Mouse (Mus musculus) spleen, adult 2 months (tissue): ENCODE measurements around the gene Rag2. TPM values are rescaled to one million over a fixed set of nuclear protein-coding genes. Genes with fewer than 3 reads are reported as not detected.

Experiments
- DNase-seq, 2 experiments: peaks; one replicate each; pipeline versions ENCODE4 v3.0.0 to v3.0.0-alpha.2; 2012 to 2021; ENCODE audit warnings: low spot score in 2 of 2, low read depth in 1 of 2
- H3K27ac ChIP-seq: fragments of 200-500 bp; 2 replicates; pipeline ENCODE4 v1.5.1; 2012; ENCODE audit warnings: low read length, inconsistent platforms; ENCODE audit not compliant: insufficient read depth
- H3K27me3 ChIP-seq: fragments of 200-500 bp; 2 replicates; pipeline ENCODE4 v1.6.1; 2012; ENCODE audit warnings: mild to moderate bottlenecking, moderate library complexity, low read length, inconsistent platforms; ENCODE audit not compliant: control insufficient read depth, insufficient read depth
- H3K36me3 ChIP-seq: fragments of 200-500 bp; 2 replicates; pipeline ENCODE4 v1.6.1; 2012; ENCODE audit warnings: mild to moderate bottlenecking, low read length, inconsistent platforms; ENCODE audit not compliant: control insufficient read depth, insufficient read depth
- H3K4me1 ChIP-seq: fragments of 200-500 bp; 2 replicates; pipeline ENCODE4 v1.6.1; 2011; ENCODE audit warnings: inconsistent platforms; ENCODE audit not compliant: control insufficient read depth, insufficient read depth, insufficient read length
- H3K4me3 ChIP-seq: fragments of 200-500 bp; 2 replicates; pipeline ENCODE4 v1.5.1; 2011; ENCODE audit warnings: mild to moderate bottlenecking, inconsistent platforms; ENCODE audit not compliant: insufficient read depth, insufficient read length; ENCODE audit errors: extremely low read depth
- CTCF ChIP-seq: fragments of 200-500 bp; IDR thresholded peaks from 2 replicates; pipeline ENCODE4 v1.5.1; 2011; ENCODE audit warnings: mild to moderate bottlenecking, inconsistent platforms; ENCODE audit not compliant: insufficient read depth, insufficient read length, insufficient replicate concordance; ENCODE audit errors: extremely low read depth
- POLR2A ChIP-seq: fragments of 200-500 bp; IDR thresholded peaks from 2 replicates; pipeline ENCODE4 v1.6.1; 2011; ENCODE audit warnings: low read depth, low read length, inconsistent platforms
- WGBS: fragments of 180-500 bp; shearing (Covaris S2); methylation state at CpG from one replicate; pipeline ENCODE4 v1.1.7; 2018; 5-methylcytosine and 5-hydroxymethylcytosine counted together
- polyA plus RNA-seq: library from polyadenylated mRNA; depleted of rRNA; stranded (reverse); fragments of >200 nt; gene quantifications from 2 replicates; pipeline ENCODE4 v1.2.3, GENCODE M21; 2012

Rag2 gene
- polyA plus RNA-seq, 1 experiment: not detected

GRCm38 (mm10) chr2:101648361-101648760 is 23.8 kb downstream of the Rag2 start:
- no peak for TF ChIP-seq POLR2A
- Histone ChIP-seq H3K4me1 (peaks cover 5% of the 10 kb centered on the region; the same call in 1 of the 2 replicates), H3K36me3 (no peaks in the 10 kb centered on the region), H3K27me3 (no peaks in the 10 kb centered on the region), H3K27ac (no peak overlapping the region), H3K4me3 (no peak overlapping the region)
- WGBS: 49% methylated on average over 2 of the region's 2 CpGs
- DNase-seq: no peak

DNA sequence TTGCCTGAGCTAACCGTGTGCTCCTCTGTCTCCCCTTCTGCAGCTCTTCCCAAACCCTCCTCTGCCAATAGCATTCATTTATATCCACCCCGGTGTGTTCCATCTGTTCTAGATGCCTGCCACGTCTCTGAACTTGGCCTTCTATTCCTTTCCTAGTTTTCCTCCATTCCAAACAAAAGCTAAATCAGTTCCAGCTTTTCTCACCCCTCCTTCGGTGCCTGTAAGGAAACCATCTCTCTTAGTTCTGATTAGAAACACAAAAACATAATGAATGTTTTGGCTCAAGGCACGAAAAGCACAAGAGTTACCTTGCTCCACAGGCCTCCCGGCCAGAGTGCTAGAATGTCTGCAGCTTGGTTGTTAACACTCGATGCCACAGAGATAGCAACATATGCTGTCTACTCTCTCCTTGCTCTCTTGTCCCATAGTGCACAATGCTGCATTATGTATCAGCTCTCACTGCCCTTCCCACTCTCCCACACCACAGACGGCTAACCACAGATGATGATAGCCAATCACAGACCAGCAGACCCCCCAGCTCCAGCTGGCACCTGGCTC is 24.7 kb downstream of the Rag2 start, which contains the start of the genes Rag1 and B230118H07Rik:
Gene Rag1, minus strand, starts transcription at position 388 of the 558 bp plus-strand sequence.
Gene B230118H07Rik, minus strand, starts transcription at position 419 of the 558 bp plus-strand sequence.
- H3K27me3 ChIP-seq: no peaks in the 10 kb centered on the region
- TF ChIP-seq CTCF (no peak), POLR2A (no peak)
- H3K27ac ChIP-seq: no peak within 1 kb of the TSS
- H3K4me3 ChIP-seq: no peak within 1 kb of the TSS
- no peaks in the 10 kb centered on the region for H3K36me3 ChIP-seq
- no peak for DNase-seq
- WGBS: 27% methylated on average over 8 of the region's 8 CpGs
- H3K4me1 ChIP-seq: peaks cover 2% of the 10 kb centered on the region; the same call in 1 of the 2 replicates

- Histone ChIP-seq H3K27ac (no peak overlapping the region), H3K4me1 (peaks cover 2% of the 10 kb centered on the region; the same call in 1 of the 2 replicates), H3K27me3 (no peaks in the 10 kb centered on the region), H3K36me3 (no peaks in the 10 kb centered on the region), H3K4me3 (no peak overlapping the region)
- no peak for DNase-seq
- TF ChIP-seq POLR2A: no peak
- no peak for TF ChIP-seq CTCF
- WGBS: 24% methylated on average over 1 of the region's 1 CpGs
Measured at GRCm38 (mm10) chr2:101650446-101650845, 25.9 kb downstream of the Rag2 start.

DNA sequence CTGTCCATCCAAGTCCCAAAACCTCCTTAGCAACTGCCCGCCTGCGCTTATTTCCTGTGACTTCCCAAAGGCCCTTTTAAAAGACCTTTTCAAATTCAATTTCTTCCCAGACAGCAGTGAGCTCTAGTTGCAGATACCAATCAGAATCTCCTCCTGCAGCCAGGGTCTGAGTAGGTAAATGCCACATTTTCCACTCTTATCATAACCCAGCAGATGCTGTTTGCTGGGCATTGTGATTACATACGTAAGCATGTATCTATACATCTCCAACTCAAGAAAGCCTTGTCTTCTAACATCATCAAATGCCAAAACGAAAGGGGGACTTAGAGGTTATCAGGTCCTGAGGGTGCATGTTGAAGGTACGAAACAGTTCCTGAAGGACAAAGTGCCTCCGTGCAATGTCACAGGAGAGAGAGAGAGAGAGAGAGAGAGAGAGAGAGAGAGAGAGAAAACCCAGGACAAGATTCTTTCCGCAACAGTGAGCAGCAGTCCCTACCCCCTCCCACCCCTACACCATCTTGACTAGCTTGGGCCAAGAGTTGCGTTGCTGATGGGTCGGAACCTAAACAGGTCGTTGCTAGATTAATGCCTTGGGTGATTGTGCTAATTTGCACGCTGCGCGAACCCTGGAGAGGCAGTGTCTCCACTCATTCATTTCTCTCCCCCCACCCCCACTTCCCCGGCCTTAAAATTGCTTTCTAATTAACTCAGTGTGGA is 27.8 kb downstream of the Rag2 start:
- Histone ChIP-seq H3K27me3 (no peaks in the 10 kb centered on the region), H3K36me3 (no peaks in the 10 kb centered on the region), H3K4me1 (peaks cover 2% of the 10 kb centered on the region; the same call in 1 of the 2 replicates), H3K4me3 (no peak overlapping the region), H3K27ac (no peak overlapping the region)
- TF ChIP-seq CTCF (no peak), POLR2A (no peak)
- no peak for DNase-seq
- 46% methylated on average over 14 of the region's 14 CpGs for WGBS

DNA sequence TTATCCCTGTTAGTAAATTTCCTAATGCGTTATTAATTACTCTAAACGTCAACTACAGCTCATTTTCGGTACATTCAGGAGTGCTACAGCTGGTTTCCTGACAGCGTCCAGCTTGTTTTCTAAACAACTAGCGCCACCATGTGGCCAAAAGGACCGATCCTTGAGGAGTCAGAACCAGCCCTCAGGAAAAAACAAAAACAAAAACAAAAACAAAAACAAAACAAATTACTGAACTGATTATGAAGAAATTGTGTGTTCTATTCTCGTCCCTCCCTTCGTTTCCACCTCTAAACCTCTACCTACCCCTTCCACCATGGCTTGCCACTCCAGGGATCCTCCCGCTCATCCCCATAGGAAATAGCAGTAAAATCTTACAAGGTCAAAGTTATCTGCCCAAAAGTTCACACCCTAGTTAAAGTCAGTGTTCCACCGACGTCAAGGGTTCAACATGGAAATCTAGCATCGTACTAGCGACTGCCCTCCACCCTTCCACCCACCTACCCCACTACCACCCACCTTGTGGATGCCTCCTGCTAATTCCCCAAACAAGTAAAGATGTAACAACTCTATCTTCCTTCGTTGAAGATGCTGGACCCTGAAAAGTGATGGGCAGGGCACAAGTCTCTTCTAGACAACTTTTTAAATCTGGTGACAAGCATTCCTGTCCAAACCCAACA is 28.5 kb downstream of the Rag2 start:
- DNase-seq: peak; percentile 28 to 65
- TF ChIP-seq POLR2A (no peak), CTCF (peak; percentile 38; the same call in 1 of the 2 replicates)
- no peaks in the 10 kb centered on the region for H3K27me3 ChIP-seq
- H3K36me3 ChIP-seq: no peaks in the 10 kb centered on the region
- WGBS: 16% methylated on average over 14 of the region's 14 CpGs
- no peak overlapping the region for H3K4me3 ChIP-seq
- H3K27ac ChIP-seq: no peak overlapping the region
- H3K4me1 ChIP-seq: peaks cover 1% of the 10 kb centered on the region; the same call in 1 of the 2 replicates

DNA sequence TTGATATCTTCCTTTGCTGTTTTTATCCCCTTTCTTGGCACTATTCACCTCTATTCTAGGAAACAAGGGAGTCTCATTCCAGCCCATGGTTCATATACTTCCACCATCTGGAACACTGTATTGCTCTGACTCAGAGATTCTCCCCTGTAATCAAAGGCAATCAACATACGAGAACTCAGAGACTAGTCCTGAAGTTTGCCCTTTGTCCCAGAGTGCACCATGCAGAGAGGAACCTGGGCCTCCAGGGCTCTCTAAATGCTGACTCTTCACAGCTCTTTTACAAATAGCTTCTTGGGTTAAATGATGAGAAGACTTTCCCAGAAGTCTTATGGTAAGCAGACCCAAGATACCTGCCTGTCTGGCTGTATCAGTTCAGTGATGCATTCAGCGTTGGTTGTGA is 36.0 kb downstream of the Rag2 start:
- no peak for DNase-seq
- H3K4me1 ChIP-seq: no peaks in the 10 kb centered on the region; the same call in 1 of the 2 replicates
- WGBS: 87% methylated on average over 2 of the region's 2 CpGs
- H3K36me3 ChIP-seq: no peaks in the 10 kb centered on the region
- TF ChIP-seq POLR2A: no peak
- no peak for TF ChIP-seq CTCF
- H3K27me3 ChIP-seq: no peaks in the 10 kb centered on the region
- no peak overlapping the region for H3K27ac ChIP-seq
- no peak overlapping the region for H3K4me3 ChIP-seq
